Mouse (Mus musculus) kidney, postnatal 10 days (tissue): ENCODE data around the gene Gm813.
"Not testable (repeated sequence)": the region's sequence is repeated elsewhere in the genome, so short reads cannot be mapped to it uniquely, and the experiment has no call there.

Source experiments
- DNase-seq: peaks from one replicate; pipeline ENCODE4 v3.0.0; 2021; ENCODE audit warnings: mixed read lengths

Gene Gm813

GRCm38 (mm10) chr16:58616878-58617277 lies at the start of gene Gm813:
Gene Gm813 (minus strand): TSS chr16:58616978.
- DNase-seq: no peak

- not testable (repeated sequence) for DNase-seq
Observed at GRCm38 (mm10) chr16:58665137-58665536, 48.4 kb upstream of the Gm813 start.

- no peak for DNase-seq
Observed at GRCm38 (mm10) chr16:58663816-58664215, 47.0 kb upstream of the Gm813 start.

DNA sequence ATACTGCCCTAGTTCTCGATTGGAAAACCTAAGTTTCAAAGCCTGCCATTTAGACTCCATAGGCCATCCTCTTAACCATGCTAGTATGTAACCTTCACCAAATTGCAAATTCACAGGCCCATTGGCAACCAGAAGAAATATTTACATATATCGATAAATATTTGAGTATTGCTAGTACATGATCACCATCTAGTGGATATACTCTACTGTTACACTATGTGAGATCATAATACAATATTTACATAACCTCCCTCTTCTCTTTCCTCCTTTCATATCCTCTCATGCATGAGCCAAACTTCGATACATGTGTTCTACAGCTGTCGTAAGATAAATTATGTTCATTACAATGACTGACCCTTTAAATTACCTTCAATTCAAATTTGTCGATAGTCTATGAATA lies 46.2 kb upstream of the Gm813 start:
- no peak for DNase-seq

GRCm38 (mm10) chr16:58662287-58662791 lies 45.6 kb upstream of the Gm813 start:
- DNase-seq: no peak

- DNase-seq: no peak
Observed at GRCm38 (mm10) chr16:58661826-58662225, 45.0 kb upstream of the Gm813 start.

DNA sequence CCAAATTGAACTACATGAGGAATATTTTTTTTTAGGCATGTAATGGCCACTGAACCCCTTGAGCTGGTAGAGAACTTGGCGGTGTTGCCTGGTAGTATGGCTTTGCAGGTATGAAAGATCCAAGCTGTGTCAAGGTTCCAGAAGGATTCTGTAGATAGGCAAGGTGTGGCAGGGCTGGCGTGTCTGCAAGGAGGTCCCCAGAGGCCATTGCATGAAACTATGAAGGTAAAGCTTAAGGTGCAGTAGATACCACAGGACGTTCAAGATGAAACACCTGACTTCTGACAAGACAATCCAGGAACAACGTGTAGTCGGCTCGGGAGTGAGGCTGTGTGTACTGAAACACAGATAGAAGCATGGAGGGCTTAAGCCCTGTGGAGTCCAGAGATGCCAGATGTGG lies 41.9 kb upstream of the Gm813 start:
- no peak for DNase-seq

DNA sequence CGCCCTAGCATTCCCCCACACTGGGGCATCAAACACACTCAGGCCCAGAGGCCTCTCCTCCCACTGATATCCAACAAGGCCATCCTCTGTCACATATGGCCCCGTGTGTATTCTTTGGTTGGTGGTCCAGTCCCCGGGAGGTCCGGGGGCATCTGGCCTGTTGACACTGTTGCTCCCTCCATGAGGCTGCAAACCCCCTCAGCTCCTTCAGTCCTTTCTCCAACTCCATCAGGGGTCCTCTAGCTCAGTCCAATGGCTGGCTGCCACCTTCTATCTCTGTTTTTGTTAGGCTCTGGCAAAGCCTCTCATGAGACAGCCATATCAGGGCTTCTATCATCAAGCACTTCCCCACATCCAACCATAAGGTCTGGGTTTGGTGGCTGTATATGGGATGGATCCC lies 39.7 kb upstream of the Gm813 start:
- DNase-seq: no peak

- no peak for DNase-seq
Observed at GRCm38 (mm10) chr16:58655751-58656150, 39.0 kb upstream of the Gm813 start.

- DNase-seq: no peak
Observed at GRCm38 (mm10) chr16:58649979-58650378, 33.2 kb upstream of the Gm813 start.

- DNase-seq: no peak
Observed at GRCm38 (mm10) chr16:58638689-58639175, 22.0 kb upstream of the Gm813 start, which contains the start of gene E330017A01Rik. Gene E330017A01Rik (minus strand): TSS chr16:58638739.

DNA sequence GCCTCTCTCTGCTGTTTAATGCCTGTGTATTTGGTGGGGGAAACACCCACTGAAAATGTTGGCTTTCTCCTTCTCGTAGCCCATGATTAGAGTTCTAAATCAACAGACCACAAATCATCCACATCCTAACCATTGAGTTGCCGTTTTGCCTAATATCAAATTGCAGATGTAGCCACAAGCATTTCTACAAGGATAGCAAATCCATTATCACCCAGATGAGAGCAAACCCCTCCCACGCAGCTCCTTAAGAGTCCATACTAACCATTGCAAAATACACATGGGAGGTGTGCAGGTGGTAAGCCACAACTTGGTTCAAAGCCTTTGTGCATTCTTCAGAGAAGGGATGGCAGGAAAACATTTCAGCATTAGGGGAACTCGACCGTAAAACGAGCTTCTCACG lies 21.2 kb upstream of the Gm813 start:
- no peak for DNase-seq

GRCm38 (mm10) chr16:58637448-58637847 lies 20.7 kb upstream of the Gm813 start:
- DNase-seq: no peak

- no peak for DNase-seq
Observed at GRCm38 (mm10) chr16:58635866-58636265, 19.1 kb upstream of the Gm813 start.

DNA sequence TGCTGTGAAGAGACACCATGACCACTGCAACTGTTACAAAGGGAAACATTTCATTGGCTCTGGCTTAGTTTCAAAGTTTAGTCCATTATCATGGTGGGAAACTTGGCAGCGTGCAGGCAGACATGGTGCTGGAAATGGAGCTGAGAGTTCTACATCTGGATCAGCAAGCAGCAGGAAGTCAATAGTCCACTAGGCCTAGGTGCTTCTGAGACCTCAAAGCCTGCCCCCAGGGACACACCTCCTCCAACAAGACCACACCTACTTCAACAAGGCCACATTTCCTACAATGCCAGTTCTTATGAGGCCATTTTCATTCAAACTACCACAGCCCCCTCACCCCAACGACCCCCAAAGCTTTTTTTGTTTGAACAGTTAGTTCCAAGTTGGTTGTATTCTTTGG lies 13.0 kb upstream of the Gm813 start:
- DNase-seq: no peak

- DNase-seq: no peak
Observed at GRCm38 (mm10) chr16:58628968-58629367, 12.2 kb upstream of the Gm813 start.

DNA sequence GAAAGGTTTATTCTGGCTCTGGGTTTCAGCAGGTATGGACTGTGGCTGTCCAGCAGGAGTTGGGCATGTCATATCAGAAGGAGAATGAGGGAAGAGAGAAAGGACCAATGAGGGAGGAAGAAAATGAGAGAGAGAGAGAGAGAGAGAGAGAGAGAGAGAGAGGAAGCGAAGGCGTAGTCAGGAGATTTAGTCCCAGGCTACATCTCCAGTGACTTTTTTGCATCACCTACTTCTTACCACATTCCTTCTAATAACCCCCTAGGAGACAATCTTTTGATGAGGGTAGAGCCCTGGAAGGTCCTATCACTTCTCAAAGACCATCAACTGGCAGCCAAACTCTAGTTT lies 11.5 kb upstream of the Gm813 start:
- no peak for DNase-seq

- DNase-seq: no peak
Observed at GRCm38 (mm10) chr16:58627597-58628335, 11.0 kb upstream of the Gm813 start.

DNA sequence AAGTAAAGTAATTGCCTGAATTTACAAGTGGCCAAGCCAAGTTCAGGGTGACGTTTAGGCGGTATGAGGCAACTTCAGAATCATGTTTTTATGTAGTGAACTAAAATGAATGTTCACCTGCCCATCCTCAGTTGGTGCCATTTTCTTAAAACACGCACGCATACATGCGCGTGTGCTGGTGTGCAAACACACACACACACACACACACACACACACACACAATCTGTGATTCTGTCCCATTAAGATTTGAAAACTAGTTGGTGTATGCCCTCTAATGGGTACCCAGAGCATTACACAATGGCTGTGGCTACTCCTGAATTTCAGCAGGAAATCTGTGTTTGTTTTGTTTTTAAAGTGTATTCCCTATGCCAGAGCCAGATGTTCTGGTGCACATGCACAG lies 7.2 kb upstream of the Gm813 start:
- DNase-seq: peak; percentile 64

GRCm38 (mm10) chr16:58623114-58623513 lies 6.3 kb upstream of the Gm813 start:
- DNase-seq: no peak

DNA sequence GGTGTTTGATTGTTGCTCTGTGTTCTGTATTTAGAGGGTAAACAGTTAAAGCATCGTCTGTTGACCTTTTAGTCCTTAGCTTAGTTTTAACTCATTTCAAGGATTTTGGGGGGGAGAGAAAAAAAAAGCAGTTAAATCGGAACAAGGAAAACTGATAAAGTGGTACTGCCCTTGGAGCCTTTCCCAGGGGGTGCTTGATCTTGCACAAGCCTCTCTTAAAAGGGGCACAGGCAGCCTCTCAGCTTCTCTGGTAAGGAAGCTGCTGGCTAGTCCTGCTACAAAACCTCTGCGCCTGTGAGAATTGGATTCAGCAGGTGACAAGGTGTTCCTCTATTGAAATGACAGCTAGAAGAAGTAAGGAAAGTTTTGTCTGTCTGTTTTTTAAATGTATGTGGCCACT lies 5.6 kb upstream of the Gm813 start:
- no peak for DNase-seq

DNA sequence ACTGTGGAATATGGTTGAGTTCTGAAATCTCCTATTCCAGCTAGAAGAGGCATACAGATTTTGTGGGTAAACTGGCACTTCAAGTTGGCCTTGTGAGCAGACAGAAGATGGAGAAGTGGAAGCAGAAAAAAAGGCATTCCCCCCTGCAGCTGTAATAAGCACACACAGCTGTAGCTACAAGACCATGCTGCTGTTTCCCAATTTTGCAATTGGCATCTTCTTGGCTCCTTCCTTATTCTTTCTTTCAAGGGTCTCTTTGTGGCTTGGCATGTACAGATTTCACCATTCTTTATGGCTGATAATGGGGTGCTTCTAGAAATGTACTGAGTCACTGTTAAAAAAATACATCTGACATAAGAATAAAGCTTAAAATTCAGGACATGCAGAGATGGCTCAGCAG lies 568 bp upstream of the Gm813 start:
- DNase-seq: no peak

GRCm38 (mm10) chr16:58612969-58613368 lies 3.8 kb downstream of the Gm813 start:
- no peak for DNase-seq

DNA sequence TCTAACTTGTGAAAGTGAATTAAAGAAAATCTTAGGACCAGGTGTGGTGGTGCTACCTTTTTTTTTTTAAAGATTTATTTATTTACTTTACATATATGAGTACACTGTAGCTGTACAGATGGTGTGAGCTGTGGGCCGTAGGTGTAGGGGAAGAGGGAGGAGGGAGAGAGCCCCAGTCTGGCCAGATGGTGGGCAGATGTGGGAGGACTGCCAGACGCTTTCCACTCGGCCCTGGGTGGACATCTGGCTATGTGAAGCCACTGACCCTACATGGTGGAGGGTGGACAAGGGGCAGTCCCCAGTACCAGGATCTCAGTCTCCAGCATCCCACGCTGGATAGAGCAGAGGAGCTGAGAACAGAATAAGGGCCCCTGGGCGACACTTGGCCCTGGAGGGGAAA lies 9.7 kb downstream of the Gm813 start:
- DNase-seq: no peak

DNA sequence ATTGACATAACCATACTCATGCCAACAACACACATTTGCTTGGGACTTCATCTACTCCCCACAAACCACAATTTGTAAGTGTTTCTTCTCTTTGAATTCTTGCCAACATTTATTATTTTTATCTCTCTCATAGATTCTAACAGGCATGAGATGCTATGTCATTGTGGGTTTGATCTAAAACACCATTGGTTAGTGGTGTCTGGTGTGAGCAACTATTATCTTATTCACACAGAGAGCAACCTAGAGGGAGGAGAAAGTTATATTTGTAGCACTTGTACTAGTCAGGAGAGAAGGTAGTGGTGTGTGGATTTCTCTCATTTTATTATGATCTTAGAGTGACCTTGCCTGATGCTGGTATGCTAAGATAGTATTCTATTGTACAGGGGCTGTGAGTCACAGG lies 12.1 kb downstream of the Gm813 start:
- no peak for DNase-seq
